In the genomic region with DNA sequence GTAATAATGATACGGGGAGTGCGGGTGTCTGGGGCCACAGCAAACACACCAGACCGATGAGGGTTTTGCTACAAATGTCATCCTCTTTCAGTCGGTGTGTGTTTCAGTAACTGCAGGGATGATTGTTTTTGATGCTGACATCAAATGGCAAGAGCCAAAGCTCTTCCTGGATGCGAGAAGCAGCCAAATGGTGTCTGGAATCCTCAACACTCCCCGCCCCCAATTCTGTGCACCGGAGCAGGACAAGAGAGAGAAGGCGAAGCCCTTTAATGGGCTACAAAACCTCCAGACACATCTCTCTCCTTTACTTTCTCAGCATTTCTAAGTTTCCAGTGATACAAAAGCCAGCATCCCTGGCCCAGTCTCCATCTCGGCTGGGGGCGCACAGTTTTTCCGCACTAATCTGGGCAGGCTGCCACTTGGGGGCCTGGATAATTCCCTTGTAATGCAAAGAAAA, we compare ENCODE assay signal across 10 mouse cellular contexts.
DNase-seq lines count a peak whose midpoint lies in the region; ATAC-seq and TF ChIP-seq lines count a peak whose summit lies in the region.
"Had no signal": no experiment of that assay in that cellular context is flagged by ENCODE, and none has a peak within 500 bp of the region (broad histone marks: within the 10 kb centered on the region; RNA-seq: fewer than 3 reads in every experiment).

No protein-coding gene starts in this region.

- no peaks in the 10 kb centered on the region for H3K9me3 ChIP-seq in stomach, embryonic 15.5 days
- no peaks in the 10 kb centered on the region for H3K9me3 ChIP-seq in stomach, postnatal 0 days (ENCODE audit: control insufficient read depth, low read length)
- H3K9me3 ChIP-seq in limb, embryonic 13.5 days = peaks cover 8% of the 10 kb centered on the region

- no peaks in the 10 kb centered on the region for H3K27me3 ChIP-seq in stomach, embryonic 15.5 days (replicated peaks)
- no peaks in the 10 kb centered on the region for H3K27me3 ChIP-seq in stomach, postnatal 0 days (ENCODE audit: control insufficient read depth, insufficient read depth, low read length)
- no peaks in the 10 kb centered on the region for H3K27me3 ChIP-seq in limb, embryonic 13.5 days

- H3K4me2 ChIP-seq in stomach, embryonic 15.5 days = 0 out of 2 replicates have a peak overlapping the region, but pooled peaks have one; percentile 8
- H3K4me2 ChIP-seq in stomach, postnatal 0 days (replicated peaks; ENCODE audit: low read depth) = no peak overlapping the region
- peak overlapping the region; percentile 42 for H3K4me2 ChIP-seq in limb, embryonic 13.5 days (replicated peaks)

- no peak overlapping the region for H3K27ac ChIP-seq in stomach, embryonic 15.5 days
- H3K27ac ChIP-seq in stomach, postnatal 0 days (replicated peaks) = no peak overlapping the region
- no peak overlapping the region for H3K27ac ChIP-seq in limb, embryonic 13.5 days

- H3K36me3 ChIP-seq in stomach, embryonic 15.5 days = no peaks in the 10 kb centered on the region
- H3K36me3 ChIP-seq in stomach, postnatal 0 days (ENCODE audit: control insufficient read depth, insufficient read depth, low read length) = no peaks in the 10 kb centered on the region
- no peaks in the 10 kb centered on the region for H3K36me3 ChIP-seq in limb, embryonic 13.5 days

- TF ChIP-seq CTCF in stomach, postnatal 0 days (IDR thresholded peaks at IDR 0.05; ENCODE audit: low read depth) = no peak

- no peak overlapping the region for H3K4me3 ChIP-seq in stomach, embryonic 15.5 days (replicated peaks)
- H3K4me3 ChIP-seq in stomach, postnatal 0 days (ENCODE audit: low read depth, low read length) = no peak overlapping the region
- no peak overlapping the region for H3K4me3 ChIP-seq in limb, embryonic 13.5 days
- H3K4me3 ChIP-seq: myocyte had no signal

- no peaks in the 10 kb centered on the region for H3K4me1 ChIP-seq in stomach, embryonic 15.5 days
- no peaks in the 10 kb centered on the region for H3K4me1 ChIP-seq in stomach, postnatal 0 days (replicated peaks; ENCODE audit: control insufficient read depth, insufficient read depth)
- H3K4me1 ChIP-seq in limb, embryonic 13.5 days = peaks cover 23% of the 10 kb centered on the region

- no peak for ATAC-seq in stomach, embryonic 15.5 days (ENCODE audit: insufficient read depth, low FRiP score, low read depth)
- ATAC-seq in stomach, postnatal 0 days (ENCODE audit: low FRiP score, low TSS enrichment) = no peak
- peak; percentile 67 for ATAC-seq in limb, embryonic 13.5 days (ENCODE audit: low FRiP score, low read depth)
- ATAC-seq in megakaryocyte-erythroid progenitor cell, adult 5-6 weeks (replicated peaks; ENCODE audit: low FRiP score, low TSS enrichment, poor library complexity, severe bottlenecking) = no peak
- ATAC-seq: inflammation-experienced regulatory T-cells, adult 6 months had no signal

- peak; percentile 3 for DNase-seq in cerebellum, adult 9-10 months
- no peak for DNase-seq in cerebellum, adult 11-12 months
- no peak for DNase-seq in stomach, postnatal 0 days (ENCODE audit: low spot score)
- no peak for DNase-seq in liver
- no peak for DNase-seq in yolk sac, embryonic 10.5 days (ENCODE audit: low spot score)

- no peak for TF ChIP-seq EP300 in stomach, postnatal 0 days (optimal IDR thresholded peaks at IDR 0.05)

- H3K9ac ChIP-seq in stomach, embryonic 15.5 days = no peak overlapping the region
- H3K9ac ChIP-seq in stomach, postnatal 0 days (ENCODE audit: low read length) = no peak overlapping the region
- H3K9ac ChIP-seq in limb, embryonic 13.5 days = peak overlapping the region; percentile 39; the same call in 1 of the 2 replicates

- WGBS in stomach, embryonic 15.5 days = 21% methylated on average over 11 of the region's 11 CpGs
- WGBS in stomach, postnatal 0 days = 24% methylated on average over 11 of the region's 11 CpGs
- 10% methylated on average over 11 of the region's 11 CpGs for WGBS in limb, embryonic 13.5 days
